Mouse (Mus musculus): Measurements from ENCODE around the gene Lrtm2. TPM values are rescaled to one million over a fixed set of nuclear protein-coding genes. Genes with fewer than 3 reads are reported as not detected.

Gene Lrtm2
- polyA plus RNA-seq, 1 experiment from 2014 or later: not detected

- DNase-seq: no peak
- Histone ChIP-seq H3K27ac (no peak overlapping the region), H3K4me2 (no peak overlapping the region), H3K9ac (no peak overlapping the region), H3K4me3 (replicated peaks) (no peak overlapping the region), H3K4me1 (replicated peaks) (no peaks in the 10 kb centered on the region), H3K36me3 (no peaks in the 10 kb centered on the region), H3K9me3 (replicated peaks) (no peaks in the 10 kb centered on the region), H3K27me3 (peaks cover 37% of the 10 kb centered on the region)
- WGBS (ENCODE audit: insufficient replicate concordance): 31% methylated on average over 3 of the region's 3 CpGs
- ATAC-seq (ENCODE audit: low read depth): no peak
Measured at GRCm38 (mm10) chr6:119333831-119334230, 3.3 kb upstream of the Lrtm2 start.

DNA sequence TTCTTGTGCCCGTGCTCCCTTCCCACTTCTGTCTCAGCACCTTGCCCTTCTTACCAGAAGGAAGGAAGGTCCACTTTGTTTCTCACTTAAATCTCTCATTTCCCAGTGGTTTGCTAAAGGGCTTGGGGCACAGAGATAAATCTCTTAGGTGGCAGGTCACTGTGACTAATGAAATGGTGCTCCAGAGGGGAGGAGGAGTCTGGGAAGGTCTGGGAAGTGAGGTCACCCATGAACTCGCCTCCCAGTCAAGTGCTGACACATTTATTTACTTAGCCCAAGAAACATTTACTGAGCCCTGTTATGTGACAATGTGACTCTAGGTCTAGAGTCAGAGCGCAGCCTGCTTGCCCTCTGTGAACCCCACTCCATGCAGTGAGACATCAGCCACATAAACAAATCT lies 2.6 kb upstream of the Lrtm2 start:
- H3K9ac ChIP-seq: no peak overlapping the region
- no peak overlapping the region for H3K27ac ChIP-seq
- DNase-seq (no peak), ATAC-seq (ENCODE audit: low read depth) (no peak)
- H3K4me3 ChIP-seq (replicated peaks): no peak overlapping the region
- no peak overlapping the region for H3K4me2 ChIP-seq
- no peaks in the 10 kb centered on the region for H3K9me3 ChIP-seq (replicated peaks)
- no peaks in the 10 kb centered on the region for H3K36me3 ChIP-seq
- 15% methylated on average over 3 of the region's 3 CpGs for WGBS (ENCODE audit: insufficient replicate concordance)
- H3K4me1 ChIP-seq (replicated peaks): no peaks in the 10 kb centered on the region
- peaks cover 43% of the 10 kb centered on the region for H3K27me3 ChIP-seq

DNA sequence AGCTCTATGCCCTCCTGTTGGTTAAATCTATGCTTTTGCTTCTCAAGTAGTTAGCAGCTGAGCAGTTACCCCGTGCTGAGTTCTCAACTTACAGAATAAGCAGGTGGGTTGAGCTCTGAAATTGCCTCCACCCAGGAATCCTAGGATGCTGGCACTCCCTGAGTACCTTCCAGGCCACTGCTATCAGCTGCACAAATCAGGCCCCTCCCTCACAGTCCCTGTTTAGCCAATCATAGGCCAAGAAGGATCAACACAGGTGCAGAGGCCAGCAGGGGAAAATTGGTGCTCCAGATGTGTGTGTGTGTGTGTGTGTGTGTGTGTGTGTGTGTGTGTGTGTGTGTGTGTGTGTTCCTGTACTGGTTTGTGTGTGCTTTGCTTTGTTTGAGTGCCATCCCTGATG lies 1.5 kb upstream of the Lrtm2 start:
- Histone ChIP-seq H3K36me3 (no peaks in the 10 kb centered on the region), H3K4me1 (replicated peaks) (no peaks in the 10 kb centered on the region), H3K9me3 (replicated peaks) (no peaks in the 10 kb centered on the region), H3K4me2 (no peak overlapping the region), H3K9ac (no peak overlapping the region), H3K27ac (no peak overlapping the region), H3K27me3 (peaks cover 52% of the 10 kb centered on the region), H3K4me3 (replicated peaks) (no peak overlapping the region)
- DNase-seq (no peak), ATAC-seq (ENCODE audit: low read depth) (no peak)
- 3% methylated on average over 1 of the region's 1 CpGs for WGBS (ENCODE audit: insufficient replicate concordance)

- no peak overlapping the region for H3K4me2 ChIP-seq
- no peak for ATAC-seq (ENCODE audit: low read depth)
- peaks cover 59% of the 10 kb centered on the region for H3K27me3 ChIP-seq
Measured at GRCm38 (mm10) chr6:119329936-119330335, 630 bp downstream of the Lrtm2 start.

DNA sequence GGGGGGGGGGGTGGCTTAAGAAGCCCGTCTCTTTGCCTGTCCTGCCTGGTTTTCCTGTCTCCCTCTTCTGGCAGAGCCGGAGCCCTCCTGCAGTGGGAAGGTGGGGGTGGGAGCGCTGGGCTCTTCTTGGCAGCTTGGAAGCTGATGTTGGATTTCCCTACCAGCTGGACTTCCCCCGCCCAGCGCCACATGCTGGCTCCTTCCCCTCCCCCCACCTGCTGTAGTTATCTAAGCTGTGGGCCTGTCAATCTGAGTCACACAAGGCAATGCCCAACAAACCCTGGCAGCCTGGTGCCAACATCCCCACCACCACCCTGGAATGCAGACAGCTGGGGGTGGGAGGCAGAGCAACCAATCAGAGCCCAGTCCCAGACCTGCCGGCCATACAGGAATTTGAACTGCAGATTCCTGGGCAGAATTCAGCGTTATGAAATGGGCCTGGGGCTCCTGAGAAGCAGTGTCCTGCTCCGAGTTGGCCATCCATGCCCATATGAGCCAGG lies 1.3 kb downstream of the Lrtm2 start:
- Histone ChIP-seq H3K27me3 (peaks cover 59% of the 10 kb centered on the region), H3K27ac (no peak overlapping the region), H3K4me1 (replicated peaks) (no peaks in the 10 kb centered on the region), H3K4me2 (no peak overlapping the region), H3K4me3 (replicated peaks) (no peak overlapping the region), H3K9ac (no peak overlapping the region), H3K36me3 (no peaks in the 10 kb centered on the region), H3K9me3 (replicated peaks) (no peaks in the 10 kb centered on the region)
- no peak for DNase-seq
- no peak for ATAC-seq (ENCODE audit: low read depth)
- 8% methylated on average over 8 of the region's 8 CpGs for WGBS (ENCODE audit: insufficient replicate concordance)

More at GRCm38 (mm10) chr6:119329936-119330335, 630 bp downstream of the Lrtm2 start:
- Histone ChIP-seq H3K36me3 (no peaks in the 10 kb centered on the region), H3K4me1 (replicated peaks) (no peaks in the 10 kb centered on the region), H3K27ac (no peak overlapping the region), H3K9ac (no peak overlapping the region), H3K9me3 (replicated peaks) (no peaks in the 10 kb centered on the region), H3K4me3 (replicated peaks) (no peak overlapping the region)
- no peak for DNase-seq
- WGBS (ENCODE audit: insufficient replicate concordance): 18% methylated on average over 6 of the region's 6 CpGs

DNA sequence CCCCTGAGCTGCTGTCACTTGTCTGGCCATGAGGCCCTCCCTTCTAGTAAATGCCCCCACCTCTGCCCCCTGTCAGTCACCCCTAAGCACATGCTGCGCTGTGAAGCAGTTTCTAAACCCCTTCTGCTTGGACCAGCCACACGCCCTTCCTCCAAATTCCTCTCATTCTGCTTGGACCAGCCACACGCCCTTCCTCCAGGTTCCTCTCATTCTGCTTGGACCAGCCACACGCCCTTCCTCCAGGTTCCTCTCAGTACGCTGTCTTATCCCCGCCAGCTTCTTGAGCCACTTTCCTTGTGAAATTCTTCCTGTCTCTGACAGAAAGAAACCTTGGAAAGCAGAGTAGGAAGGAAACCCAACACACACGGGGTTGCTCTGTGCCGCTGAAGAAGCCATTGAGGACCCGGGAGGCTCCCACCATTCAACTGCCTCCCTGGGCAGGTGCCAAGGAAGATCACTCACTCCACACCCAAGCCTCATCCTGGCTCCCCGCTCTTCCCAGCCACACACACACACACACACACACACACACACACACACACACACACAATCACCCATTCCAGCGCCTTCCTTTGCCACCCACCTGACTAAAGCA lies 1.9 kb downstream of the Lrtm2 start:
- Histone ChIP-seq H3K4me1 (replicated peaks) (no peaks in the 10 kb centered on the region), H3K27ac (no peak overlapping the region), H3K27me3 (peaks cover 59% of the 10 kb centered on the region), H3K9ac (no peak overlapping the region), H3K4me2 (no peak overlapping the region), H3K9me3 (replicated peaks) (no peaks in the 10 kb centered on the region), H3K36me3 (no peaks in the 10 kb centered on the region), H3K4me3 (replicated peaks) (no peak overlapping the region)
- ATAC-seq (ENCODE audit: low read depth): no peak
- no peak for DNase-seq
- 8% methylated on average over 11 of the region's 11 CpGs for WGBS (ENCODE audit: insufficient replicate concordance)

DNA sequence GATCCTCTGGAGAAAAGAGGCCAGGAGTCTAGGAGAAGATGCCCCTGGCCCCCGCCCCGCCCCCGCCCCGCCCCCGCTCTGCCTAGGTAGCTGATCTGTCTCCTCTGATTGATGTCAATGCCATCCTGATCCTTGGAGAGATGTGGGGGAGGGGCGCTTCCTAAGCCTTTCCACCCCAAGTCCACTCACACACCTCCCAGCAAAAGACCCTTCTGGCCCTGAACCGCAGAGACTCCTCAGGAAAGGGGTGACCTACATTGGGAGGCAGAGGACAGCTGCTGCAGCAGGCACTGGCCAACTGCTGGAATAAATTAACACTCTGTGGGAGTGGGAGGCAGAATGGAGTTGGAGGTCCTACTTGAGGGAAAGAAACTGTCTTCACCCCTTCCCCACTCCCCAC lies 4.0 kb downstream of the Lrtm2 start:
- Histone ChIP-seq H3K4me2 (no peak overlapping the region), H3K27me3 (peaks cover 52% of the 10 kb centered on the region), H3K4me1 (replicated peaks) (no peaks in the 10 kb centered on the region), H3K9ac (no peak overlapping the region), H3K36me3 (no peaks in the 10 kb centered on the region), H3K4me3 (replicated peaks) (no peak overlapping the region), H3K9me3 (replicated peaks) (no peaks in the 10 kb centered on the region), H3K27ac (no peak overlapping the region)
- DNase-seq (no peak), ATAC-seq (ENCODE audit: low read depth) (no peak)
- 18% methylated on average over 7 of the region's 7 CpGs for WGBS (ENCODE audit: insufficient replicate concordance)

DNA sequence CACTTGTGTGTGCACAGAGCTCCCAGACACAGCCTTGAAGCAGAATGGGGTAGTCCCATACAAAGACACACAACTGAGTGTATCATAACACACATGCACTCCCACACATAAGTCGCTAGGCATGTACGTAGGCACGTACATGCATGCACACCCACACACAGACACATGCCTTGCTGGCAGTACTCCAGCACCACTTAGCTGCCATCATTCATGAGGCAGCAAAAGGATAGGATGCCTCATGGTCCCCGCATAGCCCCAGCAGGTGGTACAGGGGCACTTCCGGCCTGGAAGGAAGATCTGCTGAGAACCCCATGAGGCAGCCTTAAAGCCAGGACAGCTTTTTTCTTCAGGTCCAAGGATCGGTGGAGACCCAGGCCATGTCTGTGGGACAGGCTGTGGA lies 4.6 kb downstream of the Lrtm2 start:
- Histone ChIP-seq H3K4me1 (replicated peaks) (no peaks in the 10 kb centered on the region), H3K4me3 (replicated peaks) (no peak overlapping the region), H3K27me3 (peaks cover 46% of the 10 kb centered on the region), H3K27ac (no peak overlapping the region), H3K36me3 (no peaks in the 10 kb centered on the region), H3K9me3 (replicated peaks) (no peaks in the 10 kb centered on the region), H3K4me2 (no peak overlapping the region), H3K9ac (no peak overlapping the region)
- ATAC-seq (ENCODE audit: low read depth) (no peak), DNase-seq (no peak)
- WGBS (ENCODE audit: insufficient replicate concordance): 59% methylated on average over 6 of the region's 6 CpGs

GRCm38 (mm10) chr6:119324776-119325175 lies 5.8 kb downstream of the Lrtm2 start:
- no peak for ATAC-seq (ENCODE audit: low read depth)
- Histone ChIP-seq H3K9me3 (replicated peaks) (no peaks in the 10 kb centered on the region), H3K4me2 (no peak overlapping the region), H3K27me3 (peaks cover 34% of the 10 kb centered on the region), H3K9ac (no peak overlapping the region), H3K4me3 (replicated peaks) (no peak overlapping the region), H3K27ac (no peak overlapping the region), H3K36me3 (no peaks in the 10 kb centered on the region), H3K4me1 (replicated peaks) (no peaks in the 10 kb centered on the region)
- no peak for DNase-seq
- WGBS (ENCODE audit: insufficient replicate concordance): 53% methylated on average over 10 of the region's 10 CpGs

DNA sequence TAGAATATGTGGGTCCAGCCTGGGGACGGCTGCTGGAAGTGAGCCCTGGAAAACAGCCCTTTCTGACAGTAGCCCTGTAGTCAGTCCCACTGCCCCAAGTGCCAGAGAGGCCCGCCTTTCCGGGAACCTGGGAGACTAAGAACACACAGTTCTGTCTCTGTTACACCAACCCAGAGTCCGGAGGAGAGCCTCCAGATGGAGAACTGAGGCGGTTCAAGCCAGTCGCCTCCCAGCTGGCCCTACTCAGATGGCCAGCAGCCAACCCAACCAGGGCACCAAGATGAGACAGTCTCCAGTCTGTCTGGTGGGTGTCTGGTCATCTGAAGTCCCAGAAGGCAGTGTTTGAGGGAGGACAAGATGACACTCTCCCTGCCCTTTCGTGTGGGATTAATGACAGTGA lies 8.8 kb downstream of the Lrtm2 start:
- Histone ChIP-seq H3K4me2 (no peak overlapping the region), H3K4me1 (replicated peaks) (no peaks in the 10 kb centered on the region), H3K27ac (no peak overlapping the region), H3K4me3 (replicated peaks) (no peak overlapping the region), H3K9me3 (replicated peaks) (no peaks in the 10 kb centered on the region), H3K27me3 (peaks cover 10% of the 10 kb centered on the region; the same call in 1 of the 2 replicates), H3K9ac (no peak overlapping the region), H3K36me3 (no peaks in the 10 kb centered on the region)
- WGBS (ENCODE audit: insufficient replicate concordance): 67% methylated on average over 7 of the region's 7 CpGs
- DNase-seq: no peak
- no peak for ATAC-seq (ENCODE audit: low read depth)

DNA sequence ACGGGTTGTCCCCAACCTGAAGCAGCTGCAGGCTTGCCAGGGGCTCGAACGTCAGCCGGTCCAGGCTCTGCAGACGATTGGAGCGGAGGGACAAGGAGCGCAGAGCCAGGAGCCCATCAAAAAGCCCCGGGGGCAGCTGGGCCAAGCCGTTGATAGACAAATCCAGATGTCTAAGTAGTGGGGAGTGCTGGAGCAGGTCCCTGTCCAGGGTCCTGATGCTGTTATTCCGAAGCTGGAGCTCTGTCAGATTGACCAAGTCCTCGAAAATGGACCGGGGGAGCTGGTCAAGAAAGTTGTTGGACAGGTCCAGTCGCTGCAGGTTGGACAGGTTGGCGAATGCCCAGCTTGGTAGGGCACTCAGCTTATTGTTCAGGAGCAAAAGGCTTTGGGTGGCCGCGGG lies 10.1 kb downstream of the Lrtm2 start:
- Histone ChIP-seq H3K27ac (no peak overlapping the region), H3K36me3 (no peaks in the 10 kb centered on the region), H3K4me3 (replicated peaks) (no peak overlapping the region), H3K27me3 (0 out of 2 replicates have a peak, but pooled peaks cover 2% of the 10 kb centered on the region), H3K4me2 (no peak overlapping the region), H3K4me1 (replicated peaks) (no peaks in the 10 kb centered on the region), H3K9me3 (replicated peaks) (no peaks in the 10 kb centered on the region), H3K9ac (no peak overlapping the region)
- ATAC-seq (ENCODE audit: low read depth) (no peak), DNase-seq (no peak)
- 35% methylated on average over 16 of the region's 16 CpGs for WGBS (ENCODE audit: insufficient replicate concordance)

GRCm38 (mm10) chr6:119319358-119319757 lies 11.2 kb downstream of the Lrtm2 start:
- Histone ChIP-seq H3K9ac (no peak overlapping the region), H3K4me1 (replicated peaks) (no peaks in the 10 kb centered on the region), H3K27ac (no peak overlapping the region), H3K36me3 (no peaks in the 10 kb centered on the region), H3K27me3 (no peaks in the 10 kb centered on the region), H3K4me3 (replicated peaks) (no peak overlapping the region), H3K4me2 (no peak overlapping the region), H3K9me3 (replicated peaks) (no peaks in the 10 kb centered on the region)
- DNase-seq (no peak), ATAC-seq (ENCODE audit: low read depth) (no peak)
- WGBS (ENCODE audit: insufficient replicate concordance): 62% methylated on average over 2 of the region's 2 CpGs
